Mouse (Mus musculus) ovary, adult 18-20 months (tissue): ENCODE measurements around the gene Actc1.

Source experiments
- DNase-seq: peaks from one replicate; pipeline ENCODE4 v3.0.0; 2022; ENCODE audit warnings: low spot score, mixed read lengths

The Actc1 gene

GRCm38 (mm10) chr2:114049372-114049771 lies 4.0 kb downstream of the Actc1 start:
- DNase-seq: no peak

- DNase-seq: no peak
Measured at GRCm38 (mm10) chr2:114047960-114048611, 5.3 kb downstream of the Actc1 start.

GRCm38 (mm10) chr2:114046151-114046664 lies 7.1 kb downstream of the Actc1 start:
- DNase-seq: no peak

- no peak for DNase-seq
Measured at GRCm38 (mm10) chr2:114037926-114038325, 15.4 kb downstream of the Actc1 start.

GRCm38 (mm10) chr2:114032259-114032658 lies 21.1 kb downstream of the Actc1 start:
- DNase-seq: no peak

- DNase-seq: no peak
Measured at GRCm38 (mm10) chr2:114023383-114023782, 30.0 kb downstream of the Actc1 start.

GRCm38 (mm10) chr2:114020210-114020563 lies 33.2 kb downstream of the Actc1 start:
- DNase-seq: no peak

- no peak for DNase-seq
Measured at GRCm38 (mm10) chr2:114019474-114020209, 33.7 kb downstream of the Actc1 start.

GRCm38 (mm10) chr2:114018136-114018535 lies 35.2 kb downstream of the Actc1 start:
- DNase-seq: no peak

- no peak for DNase-seq
Measured at GRCm38 (mm10) chr2:114014839-114015238, 38.5 kb downstream of the Actc1 start.

- no peak for DNase-seq
Measured at GRCm38 (mm10) chr2:114013846-114014245, 39.5 kb downstream of the Actc1 start.

GRCm38 (mm10) chr2:114013295-114013771 lies 40.0 kb downstream of the Actc1 start, which contains the start of gene Gjd2:
Gjd2 (minus strand) TSS chr2:114013619.
- no peak for DNase-seq

- DNase-seq: no peak
Measured at GRCm38 (mm10) chr2:114012749-114013211, 40.6 kb downstream of the Actc1 start.

- DNase-seq: no peak
Measured at GRCm38 (mm10) chr2:114011838-114012237, 41.5 kb downstream of the Actc1 start.

- no peak for DNase-seq
Measured at GRCm38 (mm10) chr2:114008321-114008720, 45.0 kb downstream of the Actc1 start.

- DNase-seq: no peak
Measured at GRCm38 (mm10) chr2:113997484-113997883, 55.9 kb downstream of the Actc1 start.
